Mouse (Mus musculus) retina, postnatal 1 day (tissue): ENCODE measurements around the gene Gm21985.

Experiments used
- DNase-seq: peaks from one replicate; pipeline ENCODE4 v3.0.0-alpha.2; 2012

The Gm21985 gene

GRCm38 (mm10) chr2:112332051-112332898 is 66.2 kb downstream of the Gm21985 start:
- DNase-seq, result no peak

- no peak for DNase-seq
Observed at GRCm38 (mm10) chr2:112337211-112337610, 71.1 kb downstream of the Gm21985 start.

GRCm38 (mm10) chr2:112339736-112340135 is 73.6 kb downstream of the Gm21985 start:
- DNase-seq, result no peak

- DNase-seq, result no peak
Observed at GRCm38 (mm10) chr2:112341117-112341516, 75.0 kb downstream of the Gm21985 start.

GRCm38 (mm10) chr2:112348246-112348645 is 82.1 kb downstream of the Gm21985 start:
- no peak for DNase-seq

- no peak for DNase-seq
Observed at GRCm38 (mm10) chr2:112353685-112354455, 87.8 kb downstream of the Gm21985 start.

GRCm38 (mm10) chr2:112359611-112360010 is 93.5 kb downstream of the Gm21985 start:
- DNase-seq, result no peak

- no peak for DNase-seq
Observed at GRCm38 (mm10) chr2:112360012-112360780, 94.1 kb downstream of the Gm21985 start.

GRCm38 (mm10) chr2:112360781-112361169 is 94.7 kb downstream of the Gm21985 start:
- DNase-seq, result no peak

- DNase-seq, result no peak
Observed at GRCm38 (mm10) chr2:112367222-112367621, 101.1 kb downstream of the Gm21985 start.

- DNase-seq, result peak; percentile 95
Observed at GRCm38 (mm10) chr2:112367726-112368673, 101.9 kb downstream of the Gm21985 start, which contains the start of gene Emc4. Gene Emc4, minus strand, starts transcription at chr2:112368027.

GRCm38 (mm10) chr2:112369941-112370340 is 103.8 kb downstream of the Gm21985 start:
- DNase-seq, result no peak

GRCm38 (mm10) chr2:112373141-112373540 is 107.0 kb downstream of the Gm21985 start:
- no peak for DNase-seq

- no peak for DNase-seq
Observed at GRCm38 (mm10) chr2:112374610-112375009, 108.5 kb downstream of the Gm21985 start.

GRCm38 (mm10) chr2:112378973-112379898 is 113.1 kb downstream of the Gm21985 start, which contains the start of gene Katnbl1:
Gene Katnbl1, plus strand, starts transcription at chr2:112379211.
- DNase-seq, result peak; percentile 95

GRCm38 (mm10) chr2:112380131-112380530 is 114.0 kb downstream of the Gm21985 start:
- DNase-seq, result no peak

GRCm38 (mm10) chr2:112381219-112381618 is 115.1 kb downstream of the Gm21985 start:
- DNase-seq, result no peak

- no peak for DNase-seq
Observed at GRCm38 (mm10) chr2:112390843-112391242, 124.7 kb downstream of the Gm21985 start.

- no peak for DNase-seq
Observed at GRCm38 (mm10) chr2:112391346-112392000, 125.4 kb downstream of the Gm21985 start.

- DNase-seq, result no peak
Observed at GRCm38 (mm10) chr2:112392689-112393088, 126.6 kb downstream of the Gm21985 start.
